Mouse (Mus musculus): ENCODE measurements around the gene Olfr918.

The Olfr918 gene

GRCm38 (mm10) chr9:38674501-38674900 is at the start of gene Olfr918:
Gene Olfr918 (minus strand): TSS chr9:38674601.
- no peak for DNase-seq

- DNase-seq, result no peak
Observed at GRCm38 (mm10) chr9:38724044-38724443, 49.6 kb upstream of the Olfr918 start.

GRCm38 (mm10) chr9:38718927-38719441 is 44.6 kb upstream of the Olfr918 start:
- no peak for DNase-seq

- DNase-seq, result peak; percentile 30
Observed at GRCm38 (mm10) chr9:38718102-38718501, 43.7 kb upstream of the Olfr918 start, which contains the start of gene Vwa5a. Gene Vwa5a (plus strand): TSS chr9:38718268.

GRCm38 (mm10) chr9:38672887-38673286 is 1.5 kb downstream of the Olfr918 start:
- no peak for DNase-seq

GRCm38 (mm10) chr9:38665742-38666141 is 8.7 kb downstream of the Olfr918 start, which contains the start of gene Olfr917:
Gene Olfr917 (minus strand): TSS chr9:38665842.
- no peak for DNase-seq

GRCm38 (mm10) chr9:38659775-38660174 is 14.6 kb downstream of the Olfr918 start, which contains the start of gene Olfr916:
Gene Olfr916 (minus strand): TSS chr9:38659875.
- no peak for DNase-seq

- DNase-seq, result no peak
Observed at GRCm38 (mm10) chr9:38632406-38632805, 42.0 kb downstream of the Olfr918 start.
